Mouse (Mus musculus) limb, embryonic 11.5 days (tissue): ENCODE results near the gene Ets1. TPM values are rescaled to one million over a fixed set of nuclear protein-coding genes. Genes with fewer than 3 reads are reported as not detected.

Experiments used
- ATAC-seq: fragments of 200-750 bp; cut with Nextera tagmentation; 2 replicates; pipeline ENCODE4 v1.8.0; 2017; ENCODE audit warnings: low read depth; ENCODE audit not compliant: insufficient number of reproducible peaks, low FRiP score, low TSS enrichment
- DNase-seq: peaks from one replicate; pipeline ENCODE4 v3.0.0-alpha.2; 2015; ENCODE audit warnings: low spot score
- H3K27ac ChIP-seq: fragments of 300-500 bp; sonication (generic); replicated peaks from 2 replicates; pipeline ENCODE4 v1.5.1; 2014; ENCODE audit warnings: low read depth, mild to moderate bottlenecking, low read length
- H3K27me3 ChIP-seq: fragments of 300-500 bp; sonication (generic); 2 replicates; pipeline ENCODE4 v1.6.1; 2014; ENCODE audit warnings: mild to moderate bottlenecking, low read length, mixed read lengths; ENCODE audit not compliant: control insufficient read depth, insufficient read depth
- H3K36me3 ChIP-seq: fragments of 300-500 bp; sonication (generic); 2 replicates; pipeline ENCODE4 v1.6.1; 2014; ENCODE audit warnings: mild to moderate bottlenecking, low read length, moderate library complexity, mixed read lengths; ENCODE audit not compliant: control insufficient read depth, insufficient read depth
- H3K4me1 ChIP-seq: fragments of 300-500 bp; sonication (generic); 2 replicates; pipeline ENCODE4 v1.6.1; 2014; ENCODE audit warnings: low read length, mixed read lengths; ENCODE audit not compliant: control insufficient read depth, insufficient read depth
- H3K4me2 ChIP-seq: fragments of 300-500 bp; sonication (generic); 2 replicates; pipeline ENCODE4 v1.6.1; 2014; ENCODE audit warnings: low read depth, mild to moderate bottlenecking, moderate library complexity; ENCODE audit not compliant: severe bottlenecking
- H3K4me3 ChIP-seq: fragments of 300-500 bp; sonication (generic); 2 replicates; pipeline ENCODE4 v1.5.1; 2014; ENCODE audit warnings: low read depth, low read length
- H3K9ac ChIP-seq: fragments of 300-500 bp; sonication (generic); 2 replicates; pipeline ENCODE4 v1.6.1; 2014; ENCODE audit warnings: mild to moderate bottlenecking, low read length
- H3K9me3 ChIP-seq: fragments of 300-500 bp; sonication (generic); 2 replicates; pipeline ENCODE4 v1.6.1; 2016; ENCODE audit warnings: low read length; ENCODE audit not compliant: control insufficient read depth
- WGBS: fragments of 180-500 bp; shearing (Covaris S2); extraction: QIAGEN DNeasy Blood & Tissue Kit; methylation state at CpG from one replicate; pipeline ENCODE4 v1.1.7; 2014; 5-methylcytosine and 5-hydroxymethylcytosine counted together
- polyA plus RNA-seq: library from polyadenylated mRNA; unstranded; fragments of >200 nt; fragmentation: Nextera tagmentation; extraction: Ambion mirVana; gene quantifications from 2 replicates; pipeline ENCODE4 v1.2.1, GENCODE M21; 2014

Gene Ets1
- polyA plus RNA-seq, 1 experiment from 2014 or later: 34.0 TPM

GRCm38 (mm10) chr9:32718868-32719267 is 82.8 kb downstream of the Ets1 start:
- ATAC-seq: no peak
- Histone ChIP-seq H3K27me3 (no peaks in the 10 kb centered on the region), H3K36me3 (no peaks in the 10 kb centered on the region), H3K27ac (no peak overlapping the region), H3K4me3 (no peak overlapping the region), H3K9ac (no peak overlapping the region), H3K9me3 (no peaks in the 10 kb centered on the region), H3K4me2 (no peak overlapping the region), H3K4me1 (peaks cover 64% of the 10 kb centered on the region)
- WGBS: 72% methylated on average over 4 of the region's 4 CpGs
- no peak for DNase-seq

DNA sequence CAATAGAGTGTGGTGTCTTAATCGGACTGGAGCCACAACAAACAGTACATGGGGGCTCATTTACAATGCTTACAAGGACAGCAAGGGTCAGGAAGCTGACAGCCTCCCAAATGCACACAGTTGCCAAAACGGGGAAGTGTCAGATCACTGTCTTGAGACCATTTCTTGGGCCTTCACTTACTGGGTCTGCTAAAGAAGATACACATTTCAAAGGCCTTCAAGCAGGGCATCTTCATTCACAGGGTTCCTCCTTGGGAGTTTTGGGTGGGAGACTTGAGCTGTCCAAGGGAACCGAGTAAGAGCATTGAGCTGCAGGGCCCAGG is 83.9 kb downstream of the Ets1 start:
- Histone ChIP-seq H3K27me3 (no peaks in the 10 kb centered on the region), H3K27ac (peak overlapping the region; percentile 75), H3K4me2 (no peak overlapping the region; the same call in 1 of the 2 replicates), H3K9ac (no peak overlapping the region), H3K36me3 (no peaks in the 10 kb centered on the region), H3K4me1 (peaks cover 53% of the 10 kb centered on the region), H3K9me3 (no peaks in the 10 kb centered on the region), H3K4me3 (no peak overlapping the region)
- ATAC-seq (no peak), DNase-seq (no peak)
- WGBS: 19% methylated on average over 3 of the region's 3 CpGs

DNA sequence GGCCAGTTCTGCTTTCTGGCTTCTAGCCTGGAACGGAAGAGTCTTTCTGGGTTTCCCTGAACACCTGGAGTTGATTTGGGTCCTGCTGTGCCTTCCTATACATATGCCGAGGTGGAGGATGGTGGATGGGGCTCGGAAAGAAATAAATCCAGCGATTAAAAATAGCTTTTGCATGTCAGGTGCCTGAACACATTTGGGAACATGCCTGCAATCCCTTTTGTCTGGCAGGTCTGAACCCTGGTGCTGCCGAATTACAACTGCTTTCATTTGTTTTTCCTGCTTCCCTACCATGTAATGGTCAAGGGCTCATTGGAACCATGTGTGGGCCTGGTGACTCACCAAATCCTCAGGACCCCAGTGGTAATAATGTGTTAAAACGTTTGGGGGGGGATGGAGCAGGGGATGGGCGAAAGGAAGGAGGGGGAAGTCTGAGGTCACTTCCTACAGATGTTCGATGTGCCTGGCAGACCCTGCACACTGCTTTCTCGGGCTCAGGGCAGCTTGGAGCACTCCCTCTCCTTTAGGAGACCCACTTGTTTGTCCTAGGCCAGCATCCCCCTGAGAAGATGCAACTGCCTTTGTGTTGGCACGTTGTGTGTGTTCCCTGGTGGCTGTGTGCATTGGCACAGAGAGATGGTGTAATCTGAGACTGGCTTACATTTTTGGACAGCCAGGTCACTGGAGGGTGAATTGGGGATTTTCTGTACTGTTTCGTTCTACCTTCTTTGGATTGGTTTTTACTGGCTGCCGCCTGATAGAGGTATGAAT is 84.4 kb downstream of the Ets1 start:
- H3K27ac ChIP-seq: peak overlapping the region; percentile 75
- peak; percentile 86 for DNase-seq
- H3K9ac ChIP-seq: no peak overlapping the region
- peak; percentile 90 for ATAC-seq
- H3K27me3 ChIP-seq: no peaks in the 10 kb centered on the region
- WGBS: 5% methylated on average over 12 of the region's 12 CpGs
- no peaks in the 10 kb centered on the region for H3K9me3 ChIP-seq
- H3K4me1 ChIP-seq: peaks cover 48% of the 10 kb centered on the region
- H3K4me3 ChIP-seq: no peak overlapping the region
- H3K4me2 ChIP-seq: peak overlapping the region; percentile 13
- no peaks in the 10 kb centered on the region for H3K36me3 ChIP-seq

- DNase-seq (peak; percentile 54), ATAC-seq (0 out of 2 replicates have a peak, but pooled peaks have one; percentile 37)
- H3K27me3 ChIP-seq: no peaks in the 10 kb centered on the region
- H3K36me3 ChIP-seq: no peaks in the 10 kb centered on the region
- H3K4me3 ChIP-seq: no peak overlapping the region
- WGBS: 16% methylated on average over 2 of the region's 2 CpGs
- 0 out of 2 replicates have a peak overlapping the region, but pooled peaks have one; percentile 22 for H3K9ac ChIP-seq
- H3K9me3 ChIP-seq: no peaks in the 10 kb centered on the region
- H3K4me2 ChIP-seq: peak overlapping the region; percentile 13
- H3K4me1 ChIP-seq: peaks cover 44% of the 10 kb centered on the region
- peak overlapping the region; percentile 75 for H3K27ac ChIP-seq
Observed at GRCm38 (mm10) chr9:32721081-32721480, 85.1 kb downstream of the Ets1 start.

- Histone ChIP-seq H3K27ac (no peak overlapping the region), H3K27me3 (no peaks in the 10 kb centered on the region), H3K9me3 (no peaks in the 10 kb centered on the region), H3K4me2 (no peak overlapping the region), H3K9ac (no peak overlapping the region), H3K36me3 (no peaks in the 10 kb centered on the region; the same call in 1 of the 2 replicates), H3K4me3 (no peak overlapping the region), H3K4me1 (peaks cover 34% of the 10 kb centered on the region)
- DNase-seq: no peak
- 85% methylated on average over 1 of the region's 1 CpGs for WGBS
- ATAC-seq: no peak
Observed at GRCm38 (mm10) chr9:32722205-32722604, 86.2 kb downstream of the Ets1 start.

DNA sequence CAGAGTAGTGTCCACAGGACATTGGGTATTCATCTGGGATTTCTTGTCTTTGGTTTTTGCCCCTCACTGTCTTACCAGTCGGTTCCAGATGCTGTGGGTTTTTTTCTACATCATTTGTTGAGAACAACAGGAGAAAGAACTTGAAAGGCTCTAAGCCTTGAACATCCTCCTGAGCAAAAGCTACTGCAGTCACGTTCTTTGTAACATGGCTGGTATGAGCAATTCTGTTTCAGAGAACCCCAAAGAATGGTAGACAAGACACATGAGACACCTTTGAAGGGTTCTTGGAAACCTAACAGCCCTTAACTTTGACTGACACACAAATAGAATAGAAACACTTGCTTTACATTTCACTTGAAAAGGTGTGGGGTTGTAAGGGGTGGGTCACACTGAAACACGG is 86.9 kb downstream of the Ets1 start:
- Histone ChIP-seq H3K27me3 (no peaks in the 10 kb centered on the region), H3K27ac (no peak overlapping the region), H3K9me3 (no peaks in the 10 kb centered on the region), H3K4me1 (peaks cover 29% of the 10 kb centered on the region), H3K9ac (no peak overlapping the region), H3K4me2 (no peak overlapping the region), H3K4me3 (no peak overlapping the region), H3K36me3 (no peaks in the 10 kb centered on the region; the same call in 1 of the 2 replicates)
- 89% methylated on average over 3 of the region's 3 CpGs for WGBS
- DNase-seq (no peak), ATAC-seq (no peak)

GRCm38 (mm10) chr9:32724131-32724825 is 88.3 kb downstream of the Ets1 start:
- Histone ChIP-seq H3K27me3 (no peaks in the 10 kb centered on the region), H3K27ac (no peak overlapping the region), H3K4me3 (no peak overlapping the region), H3K4me2 (no peak overlapping the region), H3K9ac (no peak overlapping the region), H3K36me3 (no peaks in the 10 kb centered on the region; the same call in 1 of the 2 replicates), H3K9me3 (no peaks in the 10 kb centered on the region), H3K4me1 (peaks cover 22% of the 10 kb centered on the region)
- WGBS: 81% methylated on average over 7 of the region's 7 CpGs
- DNase-seq: no peak
- ATAC-seq: no peak

- 86% methylated on average over 4 of the region's 4 CpGs for WGBS
Observed at GRCm38 (mm10) chr9:32725902-32726301, 89.9 kb downstream of the Ets1 start.

More at GRCm38 (mm10) chr9:32725902-32726301, 89.9 kb downstream of the Ets1 start:
- Histone ChIP-seq H3K4me2 (no peak overlapping the region), H3K9ac (no peak overlapping the region), H3K36me3 (peaks cover 4% of the 10 kb centered on the region; the same call in 1 of the 2 replicates), H3K9me3 (no peaks in the 10 kb centered on the region), H3K27me3 (no peaks in the 10 kb centered on the region), H3K27ac (no peak overlapping the region), H3K4me1 (peaks cover 7% of the 10 kb centered on the region), H3K4me3 (no peak overlapping the region)
- DNase-seq: no peak
- ATAC-seq: no peak
